Mouse (Mus musculus): ENCODE data around the gene C2cd2l. TPM values are rescaled to one million over a fixed set of nuclear protein-coding genes. Genes with fewer than 3 reads are reported as not detected.

Gene C2cd2l
- total and polyA plus RNA-seq, 3 experiments, result 4.7 to 10.9 TPM; not detected in 1

- TF ChIP-seq MYC (IDR thresholded peaks at IDR 0.05; ENCODE audit: low read depth, low read length), result no peak
- TF ChIP-seq TBP (IDR thresholded peaks at IDR 0.05; ENCODE audit: low read depth, low read length), result 0 out of 2 replicates have a peak, but pooled peaks have one; percentile 22
- no peak for TF ChIP-seq CHD1 (IDR thresholded peaks at IDR 0.05; ENCODE audit: low read depth, low read length)
- no peak for TF ChIP-seq BHLHE40 (IDR thresholded peaks at IDR 0.05; ENCODE audit: borderline replicate concordance, low read depth, low read length)
- TF ChIP-seq MAZ (IDR thresholded peaks at IDR 0.05; ENCODE audit: low read depth, low read length), result peak; percentile 62; the same call in 1 of the 2 replicates
- peak; percentile 16 for TF ChIP-seq RAD21 (IDR thresholded peaks at IDR 0.05; ENCODE audit: low read depth, low read length)
- 0 out of 2 replicates have a peak, but pooled peaks have one; percentile 3 for TF ChIP-seq MXI1 (IDR thresholded peaks at IDR 0.05; ENCODE audit: low read depth, low read length)
- TF ChIP-seq POLR2AphosphoS2 (IDR thresholded peaks at IDR 0.05; ENCODE audit: low read length), result 0 out of 2 replicates have a peak, but pooled peaks have one; percentile 39
- 0 out of 2 replicates have a peak, but pooled peaks have one; percentile 20 for TF ChIP-seq ELF1 (IDR thresholded peaks at IDR 0.05; ENCODE audit: low read depth, low read length)
- TF ChIP-seq NRF1 (IDR thresholded peaks at IDR 0.05; ENCODE audit: insufficient read depth, low read depth, low read length, poor library complexity, severe bottlenecking), result no peak
- no peak for TF ChIP-seq POLR2AphosphoS5 (IDR thresholded peaks at IDR 0.05; ENCODE audit: borderline replicate concordance, low read depth, low read length)
- TF ChIP-seq RCOR1 (IDR thresholded peaks at IDR 0.05; ENCODE audit: low read depth, low read length), result no peak
- no peak for TF ChIP-seq MAX (IDR thresholded peaks at IDR 0.05; ENCODE audit: low read length)
- no peak for TF ChIP-seq MYB (IDR thresholded peaks at IDR 0.05; ENCODE audit: low read depth, low read length)
- TF ChIP-seq HCFC1 (IDR thresholded peaks at IDR 0.05; ENCODE audit: low read depth, low read length), result peak; percentile 21; the same call in 1 of the 2 replicates
- peak; percentile 40 for TF ChIP-seq NELFE (IDR thresholded peaks at IDR 0.05; ENCODE audit: low read depth, low read length)
- TF ChIP-seq UBTF (IDR thresholded peaks at IDR 0.05; ENCODE audit: borderline replicate concordance, insufficient read depth, low read depth, low read length), result no peak; the same call in 1 of the 2 replicates
- TF ChIP-seq SMC3 (IDR thresholded peaks at IDR 0.05; ENCODE audit: low read depth, low read length), result peak; percentile 64
- TF ChIP-seq EP300 (IDR thresholded peaks at IDR 0.05; ENCODE audit: low read depth in 1 of 2, low read length in 2 of 2), result no peak
- no peak for TF ChIP-seq ZNF384 (IDR thresholded peaks at IDR 0.05; ENCODE audit: low read depth, low read length)
Measured at GRCm38 (mm10) chr9:44268027-44268360, 52.1 kb downstream of the C2cd2l start (continued).

- H3K4me3 ChIP-seq (ENCODE audit: control insufficient read depth in 1 of 2, insufficient read depth in 1 of 2, low read depth in 2 of 2, low read length in 2 of 2), result peak overlapping the region; percentile 66 to 77
- H3K27me3 ChIP-seq (ENCODE audit: control insufficient read depth in 1 of 2, insufficient read depth in 2 of 2, low read length in 2 of 2), result no peaks in the 10 kb centered on the region
- peak overlapping the region; percentile 75 for H3K27ac ChIP-seq (ENCODE audit: control insufficient read depth, low read depth, low read length)
- TF ChIP-seq EP300 (IDR thresholded peaks at IDR 0.05; ENCODE audit: low read depth in 1 of 2, low read length in 2 of 2) (peak in 1 of 2 experiments; percentile 43; a peak in 1 of 4 replicates), CTCF (IDR thresholded peaks at IDR 0.05 in 2 of 3, conservative IDR thresholded peaks at IDR 0.05 in 1 of 3; ENCODE audit: control insufficient read depth in 1 of 3, insufficient read depth in 1 of 3, low read depth in 2 of 3, low read length in 3 of 3, poor library complexity in 1 of 3, severe bottlenecking in 1 of 3) (0 out of 6 replicates have a peak, but pooled peaks of 1 of the 3 experiments have one; percentile 8), SIN3A (IDR thresholded peaks at IDR 0.05; ENCODE audit: low read length) (peak; percentile 13), BHLHE40 (IDR thresholded peaks at IDR 0.05; ENCODE audit: borderline replicate concordance, low read depth, low read length) (no peak)
- H3K36me3 ChIP-seq (ENCODE audit: control insufficient read depth in 1 of 2, insufficient read depth in 2 of 2, low read length in 2 of 2), result peaks cover 0 to 6% of the 10 kb centered on the region in 2 experiments; a peak in 1 of 4 replicates
- DNase-seq (ENCODE audit: low read depth, low spot score), result peak; percentile 63
- H3K9ac ChIP-seq (ENCODE audit: control insufficient read depth, low read depth, low read length, poor library complexity, severe bottlenecking), result peak overlapping the region; percentile 87
- H3K79me2 ChIP-seq (ENCODE audit: control insufficient read depth, insufficient read depth, low read length, poor library complexity), result no peaks in the 10 kb centered on the region; the same call in 1 of the 2 replicates
- no peaks in the 10 kb centered on the region for H3K9me3 ChIP-seq (replicated peaks; ENCODE audit: insufficient read depth, low read length)
- peaks cover 0 to 8% of the 10 kb centered on the region in 2 experiments; a peak in 1 of 4 replicates for H3K4me1 ChIP-seq (ENCODE audit: control insufficient read depth in 1 of 2, insufficient read depth in 2 of 2, low read length in 2 of 2)
Measured at GRCm38 (mm10) chr9:44267319-44268026, 52.6 kb downstream of the C2cd2l start.

Data from MEL (cell line).